Mouse (Mus musculus) erythroblast, embryonic 14.5 days (primary cell): ENCODE data around the gene Mrpl51. TPM values are rescaled to one million over a fixed set of nuclear protein-coding genes. Genes with fewer than 3 reads are reported as not detected.

Source experiments
- H3K27me3 ChIP-seq: 2 replicates; pipeline ENCODE4 v1.6.1; 2012; ENCODE audit warnings: inconsistent platforms; ENCODE audit not compliant: control insufficient read depth
- H3K36me3 ChIP-seq: 2 replicates; pipeline ENCODE4 v1.6.1; 2012; ENCODE audit warnings: mild to moderate bottlenecking, inconsistent platforms; ENCODE audit not compliant: control insufficient read depth
- H3K4me1 ChIP-seq: 2 replicates; pipeline ENCODE4 v1.6.1; 2012; ENCODE audit warnings: inconsistent platforms; ENCODE audit not compliant: control insufficient read depth
- H3K4me3 ChIP-seq: replicated peaks from 2 replicates; pipeline ENCODE3; 2012; ENCODE audit warnings: moderate library complexity, mild to moderate bottlenecking, inconsistent platforms
- H3K9me3 ChIP-seq: 2 replicates; pipeline ENCODE4 v1.6.1; 2012; ENCODE audit warnings: low read length, inconsistent platforms, mixed read lengths; ENCODE audit not compliant: control insufficient read depth
- GATA1 ChIP-seq: IDR thresholded peaks from 2 replicates; pipeline ENCODE4 v1.6.1; 2012; ENCODE audit warnings: low read length, inconsistent platforms, mixed read lengths
- TAL1 ChIP-seq: IDR thresholded peaks from 3 replicates; pipeline ENCODE4 v1.6.1; 2012; ENCODE audit warnings: low read length, inconsistent platforms, mixed read lengths
- polyA plus RNA-seq: library from polyadenylated mRNA; stranded (reverse); fragments of >175 nt; gene quantifications from 2 replicates; pipeline ENCODE4 v1.2.3, GENCODE M21; 2012

Gene Mrpl51
- polyA plus RNA-seq, 1 experiment: 22.8 TPM

- no peak for TF ChIP-seq GATA1
- TF ChIP-seq TAL1: no peak
- peaks cover 29% of the 10 kb centered on the region for H3K36me3 ChIP-seq
- H3K9me3 ChIP-seq: no peaks in the 10 kb centered on the region
- no peaks in the 10 kb centered on the region for H3K27me3 ChIP-seq
- peaks cover 9% of the 10 kb centered on the region for H3K4me1 ChIP-seq
- no peak overlapping the region for H3K4me3 ChIP-seq
Observed at GRCm38 (mm10) chr6:125221115-125221745, 29.6 kb downstream of the Mrpl51 start.

- TF ChIP-seq TAL1 (no peak), GATA1 (no peak)
- no peaks in the 10 kb centered on the region for H3K9me3 ChIP-seq
- H3K36me3 ChIP-seq: peaks cover 33% of the 10 kb centered on the region
- H3K4me1 ChIP-seq: peaks cover 2% of the 10 kb centered on the region; the same call in 1 of the 2 replicates
- no peaks in the 10 kb centered on the region for H3K27me3 ChIP-seq
- H3K4me3 ChIP-seq: no peak overlapping the region
Observed at GRCm38 (mm10) chr6:125222146-125222545, 30.5 kb downstream of the Mrpl51 start.

- Histone ChIP-seq H3K4me3 (no peak overlapping the region), H3K36me3 (peaks cover 33% of the 10 kb centered on the region), H3K9me3 (no peaks in the 10 kb centered on the region), H3K27me3 (no peaks in the 10 kb centered on the region), H3K4me1 (peaks cover 2% of the 10 kb centered on the region; the same call in 1 of the 2 replicates)
- no peak for TF ChIP-seq GATA1
- TF ChIP-seq TAL1: no peak
Observed at GRCm38 (mm10) chr6:125222577-125222976, 31.0 kb downstream of the Mrpl51 start.

- Histone ChIP-seq H3K36me3 (peaks cover 24% of the 10 kb centered on the region), H3K4me3 (no peak overlapping the region), H3K27me3 (no peaks in the 10 kb centered on the region), H3K9me3 (no peaks in the 10 kb centered on the region), H3K4me1 (peaks cover 2% of the 10 kb centered on the region)
- TF ChIP-seq GATA1: no peak
- TF ChIP-seq TAL1: no peak
Observed at GRCm38 (mm10) chr6:125225518-125226115, 34.0 kb downstream of the Mrpl51 start.

GRCm38 (mm10) chr6:125230571-125230970 is 39.0 kb downstream of the Mrpl51 start:
- Histone ChIP-seq H3K4me3 (peak overlapping the region; percentile 77), H3K4me1 (peaks cover 31% of the 10 kb centered on the region), H3K27me3 (no peaks in the 10 kb centered on the region), H3K36me3 (peaks cover 6% of the 10 kb centered on the region), H3K9me3 (no peaks in the 10 kb centered on the region)
- no peak for TF ChIP-seq GATA1
- TF ChIP-seq TAL1: no peak

- Histone ChIP-seq H3K36me3 (peaks cover 4% of the 10 kb centered on the region), H3K9me3 (no peaks in the 10 kb centered on the region), H3K4me1 (peaks cover 31% of the 10 kb centered on the region), H3K27me3 (no peaks in the 10 kb centered on the region), H3K4me3 (peak within 1 kb of the TSS; percentile 77)
- TF ChIP-seq TAL1 (no peak), GATA1 (no peak)
Observed at GRCm38 (mm10) chr6:125231117-125232044, 39.8 kb downstream of the Mrpl51 start, which contains the start of gene Tapbpl. Gene Tapbpl, minus strand, starts transcription at chr6:125231860.

- Histone ChIP-seq H3K4me1 (peaks cover 31% of the 10 kb centered on the region), H3K36me3 (peaks cover 2% of the 10 kb centered on the region; the same call in 1 of the 2 replicates), H3K27me3 (no peaks in the 10 kb centered on the region), H3K9me3 (no peaks in the 10 kb centered on the region), H3K4me3 (peak overlapping the region; percentile 77)
- TF ChIP-seq GATA1 (no peak), TAL1 (no peak)
Observed at GRCm38 (mm10) chr6:125232045-125232437, 40.4 kb downstream of the Mrpl51 start.

GRCm38 (mm10) chr6:125232516-125232915 is 40.9 kb downstream of the Mrpl51 start:
- H3K36me3 ChIP-seq: peaks cover 2% of the 10 kb centered on the region; the same call in 1 of the 2 replicates
- TF ChIP-seq TAL1: no peak
- no peak for TF ChIP-seq GATA1
- no peaks in the 10 kb centered on the region for H3K27me3 ChIP-seq
- no peaks in the 10 kb centered on the region for H3K9me3 ChIP-seq
- peaks cover 31% of the 10 kb centered on the region for H3K4me1 ChIP-seq
- peak overlapping the region; percentile 77 for H3K4me3 ChIP-seq
